Mouse (Mus musculus): ENCODE measurements around the gene Coro1c.
A peak's percentile ranks its signal among the peaks of the same experiment; 100 is the strongest.

The Coro1c gene

GRCm38 (mm10) chr5:113856631-113857030 is 51.9 kb downstream of the Coro1c start:
- DNase-seq (ENCODE audit: low read depth) = no peak

GRCm38 (mm10) chr5:113855696-113856095 is 52.9 kb downstream of the Coro1c start:
- DNase-seq (ENCODE audit: low read depth) = no peak

DNA sequence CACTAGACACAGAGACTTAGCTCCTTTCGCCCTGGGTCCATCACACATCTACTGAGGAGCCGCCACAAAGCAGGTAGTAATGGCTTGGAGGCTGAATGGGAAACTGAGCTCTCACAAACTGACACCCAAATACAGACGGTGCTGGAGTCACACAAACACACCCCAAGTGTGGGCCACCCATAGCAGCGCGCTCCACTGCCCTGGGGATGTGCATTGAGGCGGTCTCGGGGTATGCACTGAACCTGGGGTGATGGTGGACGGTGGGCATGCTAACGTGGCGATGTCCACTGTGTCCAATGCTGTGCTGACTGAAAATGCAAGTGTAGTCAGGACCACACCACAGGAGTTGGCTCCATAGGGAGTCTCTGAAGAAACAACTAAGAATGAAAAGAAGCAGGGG is 53.4 kb downstream of the Coro1c start:
- no peak for DNase-seq (ENCODE audit: low read depth)

DNA sequence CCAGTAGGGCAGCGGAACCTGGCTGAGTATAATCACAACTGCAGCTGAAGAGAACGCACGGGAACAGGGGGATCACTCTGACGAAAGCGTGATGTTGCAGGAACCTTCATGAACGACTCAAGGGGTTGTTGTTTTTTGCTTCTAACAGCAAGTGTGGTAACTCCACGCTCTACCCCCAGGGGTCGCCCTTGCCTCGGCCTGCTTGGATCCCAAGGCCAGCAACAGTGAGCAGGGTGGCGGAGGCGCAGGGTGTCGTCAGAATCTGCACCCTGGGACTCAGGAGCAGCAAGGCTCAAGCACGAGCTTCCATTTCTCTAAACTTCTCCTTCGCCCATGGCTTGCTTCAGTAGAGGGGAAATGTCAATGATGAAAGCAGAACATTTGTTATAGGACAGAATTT is 54.1 kb downstream of the Coro1c start:
- DNase-seq (ENCODE audit: low read depth) = peak; percentile 67

- DNase-seq (ENCODE audit: low read depth) = no peak
These were observed 55.0 kb downstream of the Coro1c start for GRCm38 (mm10) chr5:113853541-113853940.

- DNase-seq (ENCODE audit: low read depth) = no peak
These were observed 56.1 kb downstream of the Coro1c start for GRCm38 (mm10) chr5:113852463-113852862.

GRCm38 (mm10) chr5:113850680-113851230 is 57.8 kb downstream of the Coro1c start:
- DNase-seq (ENCODE audit: low read depth) = peak; percentile 51

- no peak for DNase-seq (ENCODE audit: low read depth)
These were observed 60.9 kb downstream of the Coro1c start for GRCm38 (mm10) chr5:113847636-113848035.

DNA sequence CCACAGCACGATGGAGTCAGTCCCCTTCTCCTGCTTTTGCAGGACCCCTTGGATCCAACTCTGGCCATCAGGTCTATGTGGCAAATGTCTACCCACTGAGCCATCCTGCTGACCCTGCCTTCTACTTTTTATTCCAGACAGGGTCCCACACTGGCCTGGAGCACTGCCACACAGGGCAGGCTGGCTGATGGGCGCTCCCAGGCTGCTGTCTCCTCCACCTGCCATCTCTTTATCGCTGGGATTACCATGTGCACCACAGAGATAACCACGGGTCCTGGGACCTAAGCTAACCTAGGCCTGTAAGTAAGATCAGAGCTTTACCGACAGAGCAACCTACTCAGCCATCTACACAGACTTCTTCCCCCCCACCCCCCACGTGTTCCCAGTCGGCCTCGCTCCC is 61.9 kb downstream of the Coro1c start:
- DNase-seq (ENCODE audit: low read depth) = peak; percentile 81

DNA sequence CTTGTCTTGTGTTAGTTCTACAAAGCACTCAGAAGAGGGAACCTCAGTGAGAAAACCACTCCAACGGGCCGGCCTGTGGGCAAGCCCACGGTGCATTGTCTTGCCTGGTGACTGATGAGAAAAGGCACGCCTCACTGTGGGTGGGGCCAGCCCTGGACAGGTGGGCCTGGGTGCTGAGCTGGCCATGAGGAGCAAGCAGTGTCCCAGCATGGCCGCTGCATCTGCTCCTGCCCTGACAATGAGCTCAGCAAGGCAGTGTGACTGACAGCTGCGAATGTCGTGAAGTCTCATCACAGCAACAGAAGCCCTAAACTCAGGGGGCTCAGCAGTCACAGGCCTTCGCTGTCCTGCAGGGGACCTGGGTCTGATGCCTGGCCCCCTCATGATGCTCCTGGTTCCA is 62.9 kb downstream of the Coro1c start:
- no peak for DNase-seq (ENCODE audit: low read depth)

GRCm38 (mm10) chr5:113844721-113845120 is 63.8 kb downstream of the Coro1c start:
- peak; percentile 69 for DNase-seq (ENCODE audit: low read depth)

- no peak for DNase-seq (ENCODE audit: low read depth)
These were observed 64.5 kb downstream of the Coro1c start for GRCm38 (mm10) chr5:113844106-113844505.

DNA sequence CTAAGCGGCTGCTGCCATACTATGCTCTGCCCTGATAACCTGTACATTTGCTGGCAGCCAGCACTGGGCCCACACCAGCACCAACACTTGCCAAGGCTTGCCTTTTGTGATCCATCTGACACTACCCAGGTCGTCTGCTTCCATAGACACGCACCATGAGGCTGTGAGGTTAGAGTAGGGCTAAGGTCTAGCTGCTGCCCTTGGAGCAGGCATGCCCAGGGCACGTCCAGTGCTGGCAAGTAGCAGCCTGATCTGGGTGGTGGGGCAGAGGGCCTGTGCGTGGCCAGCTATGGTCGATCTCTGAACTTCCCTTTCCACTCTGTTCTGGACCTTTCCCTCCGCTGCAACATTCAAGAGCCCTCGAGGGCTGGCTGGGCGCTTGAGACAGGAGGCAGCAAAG is 65.7 kb downstream of the Coro1c start:
- no peak for DNase-seq (ENCODE audit: low read depth)

DNA sequence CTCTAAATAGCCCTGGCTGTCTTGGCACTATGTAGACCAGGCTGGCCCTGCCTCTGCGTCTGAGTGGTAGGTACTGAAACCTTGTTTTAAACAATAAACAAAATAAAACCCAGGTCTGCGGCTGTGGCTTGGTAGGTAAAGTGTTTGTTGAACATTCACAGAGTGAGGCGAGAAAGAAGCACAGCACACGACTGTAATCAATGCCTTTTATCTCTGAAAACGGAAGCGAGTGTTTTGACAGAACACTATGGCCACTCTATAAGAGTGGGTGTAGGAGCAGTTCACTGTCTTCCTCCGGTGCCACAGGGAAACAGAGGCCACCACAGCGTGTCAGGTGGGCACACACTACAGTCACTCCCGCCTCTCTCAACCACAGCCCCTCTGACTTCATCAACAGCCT is 66.3 kb downstream of the Coro1c start:
- no peak for DNase-seq (ENCODE audit: low read depth)

DNA sequence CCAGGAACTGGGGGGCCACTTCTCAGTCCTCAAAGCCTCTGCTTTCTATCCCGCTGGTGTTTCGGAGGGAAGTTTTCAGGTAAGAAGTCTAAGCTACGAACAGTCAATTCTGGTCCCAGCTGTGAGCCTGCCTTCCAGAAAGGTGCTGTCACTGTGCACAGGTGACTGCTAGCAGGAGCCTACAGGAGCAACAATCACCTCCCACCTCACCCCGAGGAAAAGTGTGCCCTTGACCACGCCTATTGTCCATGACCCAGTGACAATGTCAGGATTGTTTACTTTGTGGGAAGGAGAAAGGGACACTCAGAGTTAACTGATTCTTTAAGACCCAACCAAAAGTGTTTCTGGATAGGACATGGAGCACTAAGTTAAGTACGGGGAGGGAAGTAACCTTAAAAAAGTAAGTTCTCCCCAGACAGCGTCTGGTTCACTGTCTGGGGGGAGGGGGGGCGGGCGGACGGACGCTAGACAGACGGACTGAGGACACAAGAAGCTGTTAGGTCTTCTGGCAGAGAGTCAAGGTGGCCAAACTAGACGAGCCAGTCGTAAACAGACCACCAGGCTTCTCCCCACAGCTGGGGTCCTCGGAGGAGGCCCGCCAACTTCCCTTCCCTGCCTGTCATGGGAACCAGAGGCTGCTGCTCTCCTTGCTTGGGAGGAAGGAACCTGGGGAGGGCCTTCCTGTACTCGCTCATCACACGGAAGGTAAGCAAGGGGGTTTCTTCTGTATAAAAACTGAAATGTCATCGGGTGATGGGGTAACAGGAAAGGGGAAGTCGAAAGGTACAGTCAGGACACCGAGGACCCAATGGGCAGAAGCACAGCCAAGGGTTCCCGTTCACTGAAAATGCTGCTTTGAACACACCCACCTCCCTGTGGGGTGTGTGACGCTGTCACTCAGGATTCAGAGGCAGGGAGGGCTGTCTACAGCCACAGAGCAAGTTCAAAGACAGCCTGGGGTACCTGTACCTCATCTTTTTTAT is 67.0 kb downstream of the Coro1c start:
- DNase-seq (ENCODE audit: low read depth) = no peak

- DNase-seq (ENCODE audit: low read depth) = no peak
These were observed 68.1 kb downstream of the Coro1c start for GRCm38 (mm10) chr5:113840443-113840842.

DNA sequence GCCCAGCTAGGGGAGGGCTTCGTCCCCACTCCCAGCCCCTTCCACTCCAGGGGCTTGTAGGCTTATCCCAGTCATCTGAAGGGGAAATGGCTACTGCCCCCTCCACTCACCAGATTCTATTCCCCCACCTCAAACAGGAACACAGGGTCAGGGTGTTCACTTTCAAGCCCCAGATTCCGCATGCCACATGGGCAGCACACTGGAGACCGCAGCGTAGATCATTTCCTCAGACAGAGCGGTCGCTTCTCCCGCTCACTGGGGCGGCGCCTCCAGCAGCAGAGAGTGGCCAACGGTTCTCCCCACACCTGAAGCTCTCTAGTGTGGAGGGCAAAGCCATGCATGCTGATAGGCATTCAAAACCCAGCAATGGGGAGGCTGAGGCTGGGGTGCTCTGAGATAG is 71.6 kb downstream of the Coro1c start:
- no peak for DNase-seq (ENCODE audit: low read depth)

DNA sequence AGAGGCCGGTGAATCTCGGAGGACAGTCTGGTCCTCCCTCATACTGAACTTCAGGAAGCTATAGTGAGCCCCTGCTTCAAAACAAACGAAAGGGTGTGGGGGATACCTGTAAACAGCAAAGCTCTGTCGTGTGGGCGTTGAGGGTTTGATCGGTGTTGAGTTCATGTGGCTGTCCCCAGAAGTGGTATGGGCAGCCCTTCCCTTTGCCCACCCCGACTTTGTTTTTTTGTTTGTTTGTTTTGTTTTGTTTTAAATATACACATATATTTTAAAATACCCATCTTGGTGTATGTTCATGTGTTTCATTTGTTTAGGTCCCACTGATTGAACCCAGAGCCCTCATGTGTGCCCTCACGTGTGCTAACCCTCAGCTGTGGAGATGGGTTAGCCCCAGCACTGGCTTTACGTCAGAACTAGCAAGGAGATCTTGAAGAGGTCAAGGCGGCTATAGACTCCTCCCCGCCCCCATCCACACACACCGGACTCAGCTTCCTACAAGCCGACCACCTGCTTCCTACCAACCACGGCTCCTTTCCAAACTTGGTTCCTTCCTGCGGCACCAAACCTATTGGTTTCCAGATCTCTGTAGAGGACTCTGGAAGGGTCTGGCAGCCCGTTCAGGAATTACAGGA is 75.1 kb downstream of the Coro1c start:
- DNase-seq (ENCODE audit: low read depth) = no peak

DNA sequence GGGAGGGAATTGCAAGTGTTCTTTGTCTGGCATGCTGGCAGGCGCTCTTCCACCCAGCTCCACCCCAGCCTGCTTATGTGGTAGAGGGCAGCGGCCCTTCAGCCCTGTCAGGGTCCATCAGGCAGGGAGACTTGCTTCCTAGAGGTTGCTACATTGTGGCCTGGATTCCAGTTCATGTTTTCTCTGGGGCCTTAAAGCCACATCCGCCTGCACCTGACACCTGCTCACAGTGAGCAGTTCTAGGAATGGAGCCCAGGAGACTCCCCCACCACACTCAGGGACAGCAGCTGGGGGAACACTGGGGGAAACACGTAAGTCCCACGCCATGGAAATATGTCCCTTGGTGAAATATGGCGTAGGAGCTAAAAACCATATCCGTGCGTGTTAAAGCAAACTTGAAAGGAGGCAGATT is 76.1 kb downstream of the Coro1c start, which contains the start of gene Selplg:
Gene Selplg, minus strand, starts transcription at position 155 of the 412 bp plus-strand sequence.
- DNase-seq (ENCODE audit: low read depth) = no peak

DNA sequence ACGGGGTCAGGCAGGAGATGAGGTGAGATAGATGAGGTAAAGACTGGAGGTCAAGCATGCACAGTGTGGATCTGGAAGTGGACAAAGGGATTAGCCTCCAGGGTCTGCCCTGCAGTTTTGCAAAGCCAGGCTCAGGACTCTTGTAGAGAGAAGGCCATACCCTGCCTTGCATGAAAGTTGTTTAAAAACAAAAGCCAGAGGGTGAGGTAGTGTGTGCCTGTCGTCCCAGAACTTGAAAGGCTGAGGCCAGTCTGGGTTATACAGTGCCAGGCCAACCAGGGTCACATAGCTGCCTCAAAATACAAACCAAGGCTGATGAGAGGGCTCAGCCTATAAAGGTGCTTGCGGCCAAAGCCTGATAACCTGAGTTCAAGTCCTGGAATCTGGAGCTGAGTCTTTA is 76.8 kb downstream of the Coro1c start:
- DNase-seq (ENCODE audit: low read depth) = no peak

GRCm38 (mm10) chr5:113830796-113831195 is 77.8 kb downstream of the Coro1c start:
- no peak for DNase-seq (ENCODE audit: low read depth)

GRCm38 (mm10) chr5:113830292-113830643 is 78.3 kb downstream of the Coro1c start:
- DNase-seq (ENCODE audit: low read depth) = peak; percentile 48

Measured in c-Kit-positive CD71-positive TER-119-negative erythroid progenitor cells, embryonic 14.5 days (primary cell).